Mouse (Mus musculus) erythroblast, adult 5-6 weeks (primary cell): ENCODE measurements at regions not wholly inside any gene's neighbourhood (a gene's known extent, or its start where the extent isn't known, plus 50 kb on each side); places are given as distances from the start of the nearest gene placed in this dataset.

Source experiments
- ATAC-seq: replicated peaks from 2 replicates; pipeline ENCODE4 v1.8.0; 2016; ENCODE audit warnings: moderate number of reproducible peaks, mild to moderate bottlenecking, moderate TSS enrichment, inconsistent platforms; ENCODE audit not compliant: poor library complexity, low FRiP score, severe bottlenecking

- no peak for ATAC-seq
Measured at GRCm38 (mm10) chr2:74930702-74931101, 105.1 kb downstream of the Mtx2 start.

GRCm38 (mm10) chr2:74933190-74933589, 107.6 kb downstream of the Mtx2 start:
- no peak for ATAC-seq

- ATAC-seq, result no peak
Measured at GRCm38 (mm10) chr2:74933771-74934170, 108.2 kb downstream of the Mtx2 start.

GRCm38 (mm10) chr2:74938711-74939110, 113.1 kb downstream of the Mtx2 start:
- ATAC-seq, result no peak

- ATAC-seq, result no peak
Measured at GRCm38 (mm10) chr2:74941966-74942365, 116.4 kb downstream of the Mtx2 start.

- ATAC-seq, result no peak
Measured at GRCm38 (mm10) chr2:74942611-74943198, 117.1 kb downstream of the Mtx2 start.

GRCm38 (mm10) chr2:74945185-74945749, 119.7 kb downstream of the Mtx2 start:
- ATAC-seq, result no peak

- ATAC-seq, result no peak
Measured at GRCm38 (mm10) chr2:74951401-74952260, 126.0 kb downstream of the Mtx2 start.

- no peak for ATAC-seq
Measured at GRCm38 (mm10) chr2:74954101-74954500, 128.5 kb downstream of the Mtx2 start.

GRCm38 (mm10) chr2:74955281-74956128, 129.9 kb downstream of the Mtx2 start:
- no peak for ATAC-seq

- ATAC-seq, result no peak
Measured at GRCm38 (mm10) chr2:74956129-74956450, 130.5 kb downstream of the Mtx2 start.

- ATAC-seq, result no peak
Measured at GRCm38 (mm10) chr2:74956556-74956955, 131.0 kb downstream of the Mtx2 start.

GRCm38 (mm10) chr2:74959936-74960335, 134.3 kb downstream of the Mtx2 start:
- no peak for ATAC-seq

- no peak for ATAC-seq
Measured at GRCm38 (mm10) chr2:74962416-74962815, 136.8 kb downstream of the Mtx2 start.

- ATAC-seq, result 0 out of 2 replicates have a peak, but pooled peaks have one; percentile 57
Measured at GRCm38 (mm10) chr2:74964360-74964759, 138.8 kb downstream of the Mtx2 start.

- no peak for ATAC-seq
Measured at GRCm38 (mm10) chr2:74964980-74965379, 139.4 kb downstream of the Mtx2 start.

- no peak for ATAC-seq
Measured at GRCm38 (mm10) chr2:74965384-74966060, 139.9 kb downstream of the Mtx2 start.

- no peak for ATAC-seq
Measured at GRCm38 (mm10) chr2:74970611-74971265, 145.1 kb downstream of the Mtx2 start.

- ATAC-seq, result no peak
Measured at GRCm38 (mm10) chr2:74973386-74973785, 147.8 kb downstream of the Mtx2 start.
